Mouse (Mus musculus): ENCODE data around the gene Ttc39b.

Gene Ttc39b

GRCm38 (mm10) chr4:83198123-83198522, 125.9 kb downstream of the Ttc39b start:
- DNase-seq (ENCODE audit: low read depth in 2 of 2, low spot score in 2 of 2): no peak

GRCm38 (mm10) chr4:83189736-83190135, 134.3 kb downstream of the Ttc39b start:
- no peak for DNase-seq (ENCODE audit: low read depth in 2 of 2, low spot score in 2 of 2)

GRCm38 (mm10) chr4:83187324-83187723, 136.7 kb downstream of the Ttc39b start:
- no peak for DNase-seq (ENCODE audit: low read depth in 2 of 2, low spot score in 2 of 2)

GRCm38 (mm10) chr4:83186448-83186847, 137.6 kb downstream of the Ttc39b start:
- no peak for DNase-seq (ENCODE audit: low read depth in 2 of 2, low spot score in 2 of 2)

- no peak for DNase-seq (ENCODE audit: low read depth in 2 of 2, low spot score in 2 of 2)
Measured at GRCm38 (mm10) chr4:83183288-83183930, 140.6 kb downstream of the Ttc39b start.

- DNase-seq (ENCODE audit: low read depth in 2 of 2, low spot score in 2 of 2): no peak
Measured at GRCm38 (mm10) chr4:83182178-83183068, 141.6 kb downstream of the Ttc39b start.

GRCm38 (mm10) chr4:83177471-83177870, 146.6 kb downstream of the Ttc39b start:
- no peak for DNase-seq (ENCODE audit: low read depth in 2 of 2, low spot score in 2 of 2)

GRCm38 (mm10) chr4:83174946-83175345, 149.1 kb downstream of the Ttc39b start:
- no peak for DNase-seq (ENCODE audit: low read depth in 2 of 2, low spot score in 2 of 2)

- no peak for DNase-seq (ENCODE audit: low read depth in 2 of 2, low spot score in 2 of 2)
Measured at GRCm38 (mm10) chr4:83172278-83172677, 151.8 kb downstream of the Ttc39b start.

GRCm38 (mm10) chr4:83170741-83171140, 153.3 kb downstream of the Ttc39b start:
- no peak for DNase-seq (ENCODE audit: low read depth in 2 of 2, low spot score in 2 of 2)
